Mouse (Mus musculus) CH12.LX (cell line): ENCODE measurements around the gene Ptpn11. TPM values are rescaled to one million over a fixed set of nuclear protein-coding genes. Genes with fewer than 3 reads are reported as not detected.

ENCODE experiments used
- DNase-seq: peaks from one replicate; pipeline ENCODE4 v3.0.0-alpha.2; 2013; ENCODE audit errors: extremely low read depth
- H3K27ac ChIP-seq: 2 replicates; pipeline ENCODE4 v1.5.1; 2012; ENCODE audit warnings: low read depth, mild to moderate bottlenecking, control low read depth, moderate library complexity; ENCODE audit not compliant: insufficient read depth
- H3K27me3 ChIP-seq: replicated peaks from 2 replicates; pipeline ENCODE3; 2012; ENCODE audit warnings: inconsistent platforms
- H3K36me3 ChIP-seq, 2 experiments: replicated peaks in 1 of 2; 2 replicates each; pipeline versions ENCODE3 to v1.6.1; 2012; ENCODE audit warnings: inconsistent platforms in 1 of 2, low read length in 1 of 2, mild to moderate bottlenecking in 1 of 2, mixed read lengths in 1 of 2, moderate library complexity in 1 of 2; ENCODE audit not compliant: control insufficient read depth in 1 of 2, insufficient read depth in 1 of 2
- H3K4me1 ChIP-seq, 2 experiments: 2 replicates each; pipeline ENCODE4 v1.6.1; 2012; ENCODE audit warnings: inconsistent platforms in 1 of 2, moderate library complexity in 1 of 2; ENCODE audit not compliant: insufficient read depth in 2 of 2, control insufficient read depth in 1 of 2
- H3K4me2 ChIP-seq: 2 replicates; pipeline ENCODE4 v1.6.1; 2012; ENCODE audit warnings: low read depth, mild to moderate bottlenecking, control low read depth; ENCODE audit not compliant: poor library complexity, insufficient read depth, severe bottlenecking
- H3K4me3 ChIP-seq, 3 experiments: fragments of 150-350 bp in 1 of 3; sonication (generic) in 1 of 3; replicated peaks in 1 of 3; 2 replicates each; pipeline versions ENCODE3 to v1.5.1; 2011 to 2012; ENCODE audit warnings: low read depth in 2 of 3, low read length in 2 of 3, mild to moderate bottlenecking in 2 of 3, moderate library complexity in 2 of 3, control low read depth in 1 of 3, improper control_type of control experiment in 1 of 3, inconsistent platforms in 1 of 3, mixed read lengths in 1 of 3; ENCODE audit not compliant: poor library complexity in 1 of 3
- H3K79me2 ChIP-seq: replicated peaks from 2 replicates; pipeline ENCODE4 v1.6.1; 2012; ENCODE audit warnings: mild to moderate bottlenecking, moderate library complexity; ENCODE audit not compliant: control insufficient read depth, poor library complexity, insufficient read depth, severe bottlenecking; ENCODE audit errors: extremely low read depth
- H3K9ac ChIP-seq: 2 replicates; pipeline ENCODE4 v1.6.1; 2012; ENCODE audit warnings: low read depth, mild to moderate bottlenecking, control low read depth, moderate library complexity; ENCODE audit not compliant: insufficient read depth
- H3K9me3 ChIP-seq: replicated peaks from 2 replicates; pipeline ENCODE3; 2012; ENCODE audit warnings: low read length, inconsistent platforms, mixed read lengths
- BHLHE40 ChIP-seq: IDR thresholded peaks from 2 replicates; pipeline ENCODE4 v1.6.1; 2011; ENCODE audit warnings: mild to moderate bottlenecking, low read depth, low read length, improper control_type of control experiment
- CHD1 ChIP-seq: IDR thresholded peaks from 2 replicates; pipeline ENCODE4 v1.6.1; 2012; ENCODE audit warnings: low read depth, low read length, improper control_type of control experiment, inconsistent platforms
- CHD2 ChIP-seq: IDR thresholded peaks from 2 replicates; pipeline ENCODE4 v1.6.1; 2011; ENCODE audit warnings: low read length, improper control_type of control experiment
- CTCF ChIP-seq, 2 experiments: IDR thresholded peaks in 1 of 2; conservative IDR thresholded peaks in 1 of 2; 2 replicates each; pipeline ENCODE4 v1.5.1; 2011 to 2012; ENCODE audit warnings: low read depth in 2 of 2, low read length in 2 of 2, improper control_type of control experiment in 1 of 2, inconsistent platforms in 1 of 2, mild to moderate bottlenecking in 1 of 2, moderate library complexity in 1 of 2
- EP300 ChIP-seq: IDR thresholded peaks from 2 replicates; pipeline ENCODE4 v1.6.1; 2011; ENCODE audit warnings: low read length, improper control_type of control experiment
- GABPA ChIP-seq: IDR thresholded peaks from 2 replicates; pipeline ENCODE4 v1.6.1; 2012; ENCODE audit warnings: low read depth, low read length, improper control_type of control experiment, inconsistent platforms; ENCODE audit not compliant: insufficient replicate concordance
- HCFC1 ChIP-seq: IDR thresholded peaks from 2 replicates; pipeline ENCODE4 v1.6.1; 2012; ENCODE audit warnings: low read depth, mild to moderate bottlenecking, inconsistent platforms, low read length, improper control_type of control experiment
- IRF4 ChIP-seq: IDR thresholded peaks from 2 replicates; pipeline ENCODE4 v1.6.1; 2014; ENCODE audit warnings: low read depth, mild to moderate bottlenecking, inconsistent platforms, low read length, improper control_type of control experiment
- JUN ChIP-seq: IDR thresholded peaks from 2 replicates; pipeline ENCODE4 v1.6.1; 2011; ENCODE audit warnings: low read depth, mild to moderate bottlenecking, low read length, improper control_type of control experiment, moderate library complexity; ENCODE audit not compliant: insufficient read depth
- JUND ChIP-seq: conservative IDR thresholded peaks from 2 replicates; pipeline ENCODE4 v1.6.1; 2011; ENCODE audit warnings: low read depth, low read length, improper control_type of control experiment
- MXI1 ChIP-seq: IDR thresholded peaks from 2 replicates; pipeline ENCODE4 v1.6.1; 2011; ENCODE audit warnings: mild to moderate bottlenecking, low read depth, low read length, improper control_type of control experiment
- MYC ChIP-seq: IDR thresholded peaks from 2 replicates; pipeline ENCODE4 v1.6.1; 2011; ENCODE audit warnings: low read depth, mild to moderate bottlenecking, improper control_type of control experiment, low read length
- NRF1 ChIP-seq: IDR thresholded peaks from 2 replicates; pipeline ENCODE4 v1.6.1; 2014; ENCODE audit warnings: low read depth, mild to moderate bottlenecking, inconsistent platforms, low read length, improper control_type of control experiment, moderate library complexity
- POLR2AphosphoS2 ChIP-seq: IDR thresholded peaks from 2 replicates; pipeline ENCODE4 v1.6.1; 2011; ENCODE audit warnings: low read depth, low read length, improper control_type of control experiment
- RAD21 ChIP-seq: IDR thresholded peaks from 2 replicates; pipeline ENCODE4 v1.6.1; 2011; ENCODE audit warnings: low read depth, mild to moderate bottlenecking, low read length, improper control_type of control experiment, moderate library complexity
- RCOR1 ChIP-seq: conservative IDR thresholded peaks from 2 replicates; pipeline ENCODE4 v1.6.1; 2012; ENCODE audit warnings: low read depth, mild to moderate bottlenecking, inconsistent platforms, low read length, improper control_type of control experiment
- SIN3A ChIP-seq: IDR thresholded peaks from 2 replicates; pipeline ENCODE4 v1.6.1; 2012; ENCODE audit warnings: low read length, improper control_type of control experiment, inconsistent platforms
- TBP ChIP-seq: conservative IDR thresholded peaks from 2 replicates; pipeline ENCODE4 v1.6.1; 2011; ENCODE audit warnings: low read depth, low read length, improper control_type of control experiment
- UBTF ChIP-seq: IDR thresholded peaks from 2 replicates; pipeline ENCODE4 v1.6.1; 2012; ENCODE audit warnings: low read depth, mild to moderate bottlenecking, inconsistent platforms, low read length, improper control_type of control experiment, moderate library complexity
- USF1 ChIP-seq: IDR thresholded peaks from 2 replicates; pipeline ENCODE4 v1.6.1; 2014; ENCODE audit warnings: low read depth, mild to moderate bottlenecking, inconsistent platforms, low read length, improper control_type of control experiment
- ZKSCAN1 ChIP-seq: IDR thresholded peaks from 2 replicates; pipeline ENCODE4 v1.6.1; 2012; ENCODE audit warnings: low read depth, inconsistent platforms, low read length, improper control_type of control experiment, borderline replicate concordance
- ZNF384 ChIP-seq: IDR thresholded peaks from 2 replicates; pipeline ENCODE4 v1.6.1; 2012; ENCODE audit warnings: low read depth, low read length, improper control_type of control experiment, inconsistent platforms
- dilution Hi-C: fragments of 300-500 bp; cut with MboI; formaldehyde crosslinking; loops from 2 replicates; pipeline ENCODE4 v1.14.3; 2020; ENCODE audit warnings: low sequenced_read_pairs; ENCODE audit not compliant: extremely low pct_unique_long_range_greater_than_20kb, extremely low pct_ligation_motif_present
- in situ Hi-C: fragments of 300-500 bp; cut with MboI; formaldehyde crosslinking; loops from 3 replicates; pipeline ENCODE4 v1.14.3; 2019; ENCODE audit warnings: low sequenced_read_pairs, low pct_ligation_motif_present, low pct_unique_long_range_greater_than_20kb, mixed read lengths
- polyA plus RNA-seq: library from polyadenylated mRNA; unstranded; fragments of >175 nt; gene quantifications from 2 replicates; pipeline ENCODE4 v1.2.1, GENCODE M21; 2012; ENCODE audit warnings: low read depth; ENCODE audit not compliant: insufficient read length
- total RNA-seq, 2 experiments: library from RNA; depleted of rRNA; stranded (reverse); fragments of 300-350 nt in 1 of 2; fragments of >200 nt in 1 of 2; gene quantifications; 2 replicates each; pipeline ENCODE4 v1.2.3; 2012 to 2014

Ptpn11 gene
- total and polyA plus RNA-seq, 3 experiments: 33.2 to 62.8 (median 44.6) TPM

DNA sequence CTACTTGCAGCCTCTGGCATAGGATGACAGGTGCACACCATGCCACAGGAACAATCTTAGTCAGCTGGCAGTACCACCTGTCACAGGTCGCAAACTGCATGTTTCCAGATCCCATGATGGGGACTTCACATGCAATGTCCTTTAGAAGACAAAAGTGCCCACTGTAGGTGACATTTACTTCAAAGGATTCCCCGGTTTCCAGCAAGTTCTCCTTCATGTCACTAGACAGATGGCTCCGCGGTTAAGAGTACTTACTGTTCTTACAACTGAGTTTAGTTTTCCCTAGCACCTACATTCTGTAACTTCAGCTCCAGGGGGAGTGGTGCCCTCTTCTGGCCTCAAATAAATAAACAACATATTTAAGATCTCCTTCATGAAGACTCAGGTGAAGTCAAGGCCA is 18.4 kb downstream of the Ptpn11 start:
- H3K9me3 ChIP-seq: no peaks in the 10 kb centered on the region
- no peak overlapping the region for H3K27ac ChIP-seq
- in situ Hi-C loops (loop anchor here (10.0 kb wide), 1 partner anchor 218 kb away; no protein-coding TSS in a partner anchor), dilution Hi-C loops (no loop called here)
- TF ChIP-seq ZNF384 (no peak), CTCF (conservative IDR thresholded peaks at IDR 0.05 in 1 of 2, IDR thresholded peaks at IDR 0.05 in 1 of 2; ENCODE audit: low read depth in 2 of 2, low read length in 2 of 2) (peak in 1 of 2 experiments; percentile 56; a peak in 2 of 4 replicates), RAD21 (peak; percentile 44)
- peak; percentile 27 for DNase-seq
- no peak overlapping the region for H3K4me2 ChIP-seq
- H3K9ac ChIP-seq: no peak overlapping the region
- H3K4me3 ChIP-seq: no peak overlapping the region
- H3K27me3 ChIP-seq: no peaks in the 10 kb centered on the region
- peaks cover 21 to 59% of the 10 kb centered on the region in 2 experiments for H3K36me3 ChIP-seq
- H3K4me1 ChIP-seq: peaks cover 2 to 45% of the 10 kb centered on the region in 2 experiments; a peak in 3 of 4 replicates
- peaks cover 17% of the 10 kb centered on the region for H3K79me2 ChIP-seq

DNA sequence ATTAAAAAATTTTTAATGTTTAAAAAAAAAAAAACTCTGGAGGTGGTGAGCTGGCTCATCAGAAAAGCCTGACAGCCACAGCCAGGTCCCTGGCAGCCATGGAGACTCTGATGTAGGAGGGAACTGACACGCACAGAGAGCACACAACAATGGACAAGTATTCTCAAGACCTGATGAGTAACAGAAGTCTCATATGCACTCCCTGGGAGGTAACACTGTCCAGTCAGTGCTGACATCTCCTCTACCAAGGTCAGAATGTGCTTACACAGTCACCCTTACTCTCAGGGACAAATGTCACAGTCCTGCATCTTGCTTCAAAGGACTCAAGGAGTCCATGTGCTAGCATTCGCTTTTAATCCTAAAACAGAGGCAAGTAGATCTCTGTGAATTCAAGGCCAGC is 21.6 kb downstream of the Ptpn11 start:
- peaks cover 44 to 72% of the 10 kb centered on the region in 2 experiments for H3K36me3 ChIP-seq
- in situ Hi-C loops: no loop called here
- no peak for DNase-seq
- 0 out of 2 replicates have a peak, but pooled peaks cover 10% of the 10 kb centered on the region for H3K79me2 ChIP-seq
- H3K9me3 ChIP-seq: no peaks in the 10 kb centered on the region
- dilution Hi-C loops: no loop called here
- H3K4me3 ChIP-seq: no peak overlapping the region
- TF ChIP-seq USF1: no peak
- TF ChIP-seq JUN: no peak
- TF ChIP-seq BHLHE40: no peak
- TF ChIP-seq TBP: no peak
- TF ChIP-seq IRF4: no peak
- no peak for TF ChIP-seq JUND
- TF ChIP-seq GABPA: no peak
- no peak for TF ChIP-seq RAD21
- no peak for TF ChIP-seq RCOR1
- TF ChIP-seq MYC: no peak
- TF ChIP-seq SIN3A: no peak
- TF ChIP-seq HCFC1: no peak
- no peak for TF ChIP-seq CHD2
- no peak for TF ChIP-seq ZKSCAN1
- TF ChIP-seq MXI1: no peak
- no peak for TF ChIP-seq EP300
- no peak for TF ChIP-seq POLR2AphosphoS2
- no peak for TF ChIP-seq CHD1
- TF ChIP-seq UBTF: no peak
- TF ChIP-seq NRF1: no peak
- no peak overlapping the region for H3K4me2 ChIP-seq
- no peaks in the 10 kb centered on the region for H3K27me3 ChIP-seq
- no peak overlapping the region for H3K9ac ChIP-seq
- H3K27ac ChIP-seq: no peak overlapping the region
- H3K4me1 ChIP-seq: peaks cover 2 to 21% of the 10 kb centered on the region in 2 experiments; a peak in 2 of 4 replicates
